Mouse (Mus musculus) ovary, postnatal 14 days (tissue): ENCODE measurements around the gene Supv3l1.

Experiments used
- DNase-seq: peaks from one replicate; pipeline ENCODE4 v3.0.0; 2022; ENCODE audit warnings: low spot score

The Supv3l1 gene

DNA sequence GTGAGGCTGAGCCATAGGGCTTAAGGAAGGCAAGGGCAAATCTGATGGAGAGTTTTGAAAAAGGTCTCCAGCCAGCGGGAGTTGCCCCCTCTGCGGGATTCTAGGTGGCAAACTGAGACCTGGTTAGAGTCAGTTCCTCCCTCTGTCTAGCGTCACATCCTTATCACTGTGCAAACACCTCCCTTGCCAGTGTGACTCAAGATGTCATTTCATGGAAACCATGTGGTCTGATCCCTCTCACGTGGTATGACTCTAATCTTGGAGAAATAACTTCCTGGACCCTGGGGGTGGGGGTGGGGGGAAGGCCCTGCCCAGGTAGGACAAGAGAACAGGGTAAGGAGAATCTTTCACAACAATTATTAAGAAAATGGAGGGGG is 35.9 kb downstream of the Supv3l1 start:
- no peak for DNase-seq

DNA sequence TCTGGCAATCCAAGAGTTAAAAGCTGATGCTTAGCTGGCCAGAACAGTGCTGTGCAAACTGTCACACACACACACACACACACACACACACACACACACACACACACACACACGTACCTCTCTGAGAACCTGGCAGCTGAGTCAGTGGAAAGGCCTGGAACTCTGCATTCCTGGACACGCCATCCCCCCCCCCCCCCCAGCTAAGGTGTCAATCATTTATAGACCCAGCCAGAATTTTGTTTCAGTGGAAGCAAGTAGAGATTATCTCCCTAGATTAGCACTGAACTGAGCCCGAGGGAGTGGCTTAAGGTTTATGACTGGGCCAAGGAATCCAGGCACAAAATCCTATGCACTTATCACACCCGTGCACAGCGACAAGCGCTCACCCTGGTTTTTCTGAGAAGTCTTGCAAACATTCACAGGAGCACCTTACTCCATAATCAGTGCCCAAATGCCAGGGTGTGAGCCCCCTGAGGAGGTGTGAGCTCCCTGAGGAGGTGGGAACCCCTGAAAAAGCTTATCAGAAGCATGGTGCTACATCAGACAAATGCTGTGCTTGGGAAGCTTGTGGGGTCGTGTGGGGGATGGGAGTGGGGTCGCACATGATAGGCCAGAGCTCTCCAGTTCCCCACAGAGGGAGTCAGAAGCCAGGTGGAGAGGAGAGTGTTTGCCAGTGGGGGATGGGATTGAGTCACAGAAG is 36.5 kb downstream of the Supv3l1 start:
- DNase-seq, result no peak

DNA sequence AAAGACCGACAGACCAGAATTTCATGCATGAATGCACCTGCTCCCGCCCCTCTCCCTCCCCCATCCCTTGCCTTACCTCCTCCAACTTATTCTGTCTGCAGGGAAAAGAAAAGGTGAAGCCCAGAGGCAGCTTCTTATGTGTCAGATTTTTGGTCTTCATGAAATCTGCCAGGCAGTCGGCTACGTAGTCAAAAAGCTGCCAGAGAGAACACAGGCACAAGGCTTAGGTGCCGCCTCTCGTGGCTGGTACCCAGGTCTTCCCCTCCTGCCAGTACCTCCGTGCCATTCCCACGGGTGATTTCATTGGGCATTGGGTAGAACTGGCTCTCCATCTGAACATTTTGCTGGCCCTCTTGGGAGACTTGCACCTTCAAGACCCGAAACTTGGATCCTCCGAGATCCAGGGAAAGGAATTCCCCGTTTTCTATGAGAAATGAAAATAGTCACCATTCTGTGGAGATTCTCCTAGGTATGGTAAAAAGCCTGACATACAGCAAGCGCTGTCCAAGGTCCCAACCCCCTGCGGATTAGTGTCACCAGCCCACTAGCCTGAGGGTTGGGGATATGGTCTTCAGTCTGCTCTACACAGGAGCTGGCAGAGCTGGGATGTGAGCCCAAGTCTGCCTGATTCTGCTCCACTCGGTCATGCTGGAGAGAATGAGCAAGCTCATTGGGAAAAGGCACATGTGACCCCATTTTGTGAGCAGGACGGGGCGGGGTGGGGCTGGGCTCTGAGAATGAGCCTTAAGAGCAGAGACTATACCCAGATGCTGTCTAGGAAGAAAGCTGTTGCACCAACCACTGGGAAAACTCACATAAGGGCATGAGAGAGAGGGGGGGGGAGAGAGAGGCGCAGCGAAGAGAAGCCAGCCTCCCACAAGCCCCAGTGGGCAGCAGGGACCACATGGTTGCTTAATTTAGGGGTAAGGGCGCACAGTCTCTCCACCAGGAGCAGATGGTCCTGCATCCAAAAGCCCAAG is 37.8 kb downstream of the Supv3l1 start:
- no peak for DNase-seq

DNA sequence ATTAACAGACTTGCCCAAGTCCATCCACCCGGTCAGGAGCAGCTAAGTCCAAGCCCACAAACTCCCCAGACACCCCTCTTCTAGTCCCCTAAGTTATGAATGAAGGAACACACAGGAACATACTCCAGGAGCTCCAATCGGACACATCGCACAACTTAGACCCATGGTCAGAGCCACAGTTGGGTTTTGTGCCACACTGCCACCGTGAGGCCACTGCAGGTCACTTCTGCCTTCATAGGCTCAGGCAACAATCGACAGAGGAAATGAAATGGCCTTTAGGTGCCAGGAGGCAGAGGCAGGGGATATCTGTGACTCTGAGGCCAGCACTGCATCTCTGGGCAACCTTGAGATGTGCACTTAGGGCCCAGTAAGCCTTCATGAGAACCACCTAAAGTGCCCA is 38.6 kb downstream of the Supv3l1 start:
- DNase-seq, result peak; percentile 46

DNA sequence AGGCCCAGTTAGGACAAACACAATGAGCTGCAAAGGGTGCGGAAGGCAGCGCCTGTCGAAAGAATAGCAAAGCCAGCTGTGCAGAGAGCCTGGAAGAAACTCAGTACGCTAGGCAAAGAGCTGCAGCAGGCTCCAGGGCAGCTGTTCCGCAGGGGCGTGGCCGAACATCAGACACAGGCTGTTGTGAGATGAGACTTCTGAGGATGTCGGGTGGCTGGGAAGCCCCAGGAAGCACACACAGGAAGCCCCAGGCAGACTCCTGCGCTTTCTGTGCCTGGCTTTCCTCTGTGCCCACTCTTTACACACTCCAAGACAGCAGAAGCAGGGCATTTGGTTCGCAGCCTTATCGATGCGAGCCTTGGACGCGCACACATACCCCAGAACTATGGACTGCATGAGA is 44.6 kb downstream of the Supv3l1 start:
- DNase-seq, result peak; percentile 13

DNA sequence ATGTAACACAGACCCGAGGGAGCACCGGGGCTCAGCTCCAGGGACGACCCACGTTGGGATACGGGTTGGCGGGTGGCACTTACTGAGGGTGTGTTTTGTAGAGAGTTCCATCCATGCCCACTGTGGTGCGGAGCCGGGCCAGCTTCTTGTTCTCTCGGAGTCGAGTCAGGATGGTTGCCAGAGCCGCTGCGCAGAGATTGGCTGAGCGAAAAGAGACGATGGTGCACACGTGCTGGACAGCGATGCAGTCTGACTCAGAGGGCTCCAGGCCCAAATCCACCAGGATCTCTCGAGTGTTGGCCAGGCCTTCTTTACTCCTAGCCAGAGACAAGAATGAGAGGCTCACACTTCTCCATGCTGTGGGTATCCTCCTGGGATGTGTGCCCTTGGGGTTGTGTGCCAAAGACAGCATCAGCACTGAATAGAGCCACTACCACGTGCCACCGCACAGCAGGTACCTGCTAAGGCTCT is 47.9 kb downstream of the Supv3l1 start:
- DNase-seq, result no peak

DNA sequence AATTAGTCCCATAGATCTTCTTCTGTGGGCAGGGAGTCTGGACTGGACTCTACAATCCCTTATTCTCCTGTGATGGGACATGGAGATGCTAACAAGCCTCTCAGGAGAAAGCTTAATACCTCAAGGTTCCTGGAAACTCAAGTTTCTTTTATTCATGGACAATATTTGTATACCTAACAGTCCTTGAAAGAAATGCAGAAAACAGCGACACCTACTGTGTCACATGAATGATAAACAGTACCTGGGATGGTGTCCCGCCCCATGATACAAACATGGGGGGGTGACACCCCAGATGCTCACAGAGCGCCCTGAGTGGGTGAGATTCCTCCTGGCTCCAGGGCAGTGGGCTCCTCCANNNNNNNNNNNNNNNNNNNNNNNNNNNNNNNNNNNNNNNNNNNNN is 66.5 kb downstream of the Supv3l1 start:
- no peak for DNase-seq

DNA sequence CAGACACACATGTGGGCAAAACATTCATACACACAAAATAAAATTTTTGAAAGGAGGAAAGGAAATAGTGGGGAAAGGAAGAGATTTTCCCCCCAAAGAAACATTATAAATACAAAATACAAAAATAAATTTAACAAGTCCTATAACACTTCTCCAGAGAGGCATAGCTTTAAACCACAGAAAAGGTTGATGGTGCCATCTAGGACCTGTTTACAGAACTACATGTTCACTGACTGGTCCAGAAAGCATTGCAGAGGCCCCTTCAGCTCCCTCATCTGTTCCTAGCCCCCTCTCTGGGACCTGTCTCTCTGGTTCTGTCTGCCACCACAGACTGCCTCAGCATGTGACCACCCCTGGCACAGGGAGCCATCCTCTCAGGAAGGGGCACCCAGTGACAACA is 68.6 kb downstream of the Supv3l1 start:
- DNase-seq, result no peak

DNA sequence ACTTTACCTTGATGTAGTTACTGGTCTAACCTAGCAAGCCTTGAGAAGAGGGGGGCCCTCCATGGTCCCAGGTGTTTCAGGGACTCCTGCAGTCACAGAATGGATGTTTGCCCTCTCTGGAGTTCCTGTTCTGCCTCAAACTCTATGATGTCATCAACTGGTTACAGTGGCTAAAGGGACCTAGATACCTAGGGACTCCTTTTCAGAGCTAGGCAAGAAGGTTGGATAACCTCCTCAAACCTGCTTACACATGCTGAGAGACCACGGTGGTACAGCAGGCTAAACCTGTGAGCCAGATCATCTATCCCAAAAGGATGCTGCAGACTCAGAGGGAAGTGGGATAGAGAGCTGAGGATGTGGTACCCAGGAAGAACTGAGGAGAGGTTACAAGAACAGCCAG is 69.7 kb downstream of the Supv3l1 start, which contains the start of gene Hk1:
Gene Hk1, minus strand, starts transcription at position 101 of the 400 bp plus-strand sequence.
- DNase-seq, result no peak
